Mouse (Mus musculus) B cell, adult 2 months (primary cell): ENCODE measurements around the gene Tenm2.

Source experiments
- DNase-seq, 2 experiments: peaks; one replicate each; pipeline ENCODE4 v3.0.0; 2022

The Tenm2 gene

DNA sequence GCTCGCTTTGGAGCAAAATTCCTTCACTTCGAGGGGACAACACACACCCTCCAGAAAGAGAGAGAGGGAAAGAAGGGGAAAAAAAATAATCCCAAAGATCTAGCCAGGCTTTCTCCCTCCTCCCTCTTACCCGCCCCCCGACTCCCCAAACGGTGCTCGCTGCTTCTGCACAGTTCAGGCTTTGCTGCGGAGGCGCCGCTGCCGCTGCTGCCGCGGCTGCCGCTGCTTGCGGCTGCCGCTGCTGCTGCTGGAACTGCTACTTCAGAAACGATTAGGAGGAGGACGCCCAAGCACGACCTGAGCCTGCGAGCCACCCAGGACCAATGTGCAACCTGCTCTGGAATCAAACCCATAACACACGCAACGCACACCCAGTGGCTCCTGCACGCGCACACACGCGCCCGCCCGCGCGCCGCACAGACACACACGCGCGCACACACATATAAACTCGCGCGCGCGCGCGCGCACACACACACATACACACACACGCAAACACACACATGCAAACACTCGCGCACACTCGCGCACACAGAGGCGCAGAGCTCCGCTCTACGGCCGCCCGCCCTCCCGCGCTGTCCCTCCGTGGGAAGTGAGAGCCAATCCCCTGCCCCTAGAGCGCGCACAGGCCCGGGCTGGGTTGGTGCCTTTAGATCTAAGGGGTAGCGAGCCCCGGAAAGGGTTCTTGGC, at the start of gene Tenm2:
Gene Tenm2, minus strand, starts transcription at position 51 of the 687 bp plus-strand sequence.
- DNase-seq, result no peak

DNA sequence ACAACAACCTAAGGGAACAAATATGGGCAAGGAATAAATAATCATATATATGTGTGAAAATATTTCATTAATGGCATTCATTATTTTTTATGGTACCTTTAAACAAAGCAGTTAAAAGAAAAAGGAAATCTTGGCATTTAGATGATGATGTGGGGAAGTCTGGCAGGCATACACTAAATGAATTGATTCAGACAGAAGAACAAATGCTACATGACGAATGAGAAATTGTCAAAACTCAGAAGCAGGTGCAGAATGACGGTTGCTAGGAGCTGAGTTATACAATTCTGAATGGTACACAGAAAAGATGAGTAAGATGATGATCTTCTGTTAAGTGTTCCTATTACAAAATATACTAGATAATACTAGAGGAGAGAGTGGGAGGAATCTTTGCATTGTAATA, 49.4 kb upstream of the Tenm2 start:
- DNase-seq, result no peak

DNA sequence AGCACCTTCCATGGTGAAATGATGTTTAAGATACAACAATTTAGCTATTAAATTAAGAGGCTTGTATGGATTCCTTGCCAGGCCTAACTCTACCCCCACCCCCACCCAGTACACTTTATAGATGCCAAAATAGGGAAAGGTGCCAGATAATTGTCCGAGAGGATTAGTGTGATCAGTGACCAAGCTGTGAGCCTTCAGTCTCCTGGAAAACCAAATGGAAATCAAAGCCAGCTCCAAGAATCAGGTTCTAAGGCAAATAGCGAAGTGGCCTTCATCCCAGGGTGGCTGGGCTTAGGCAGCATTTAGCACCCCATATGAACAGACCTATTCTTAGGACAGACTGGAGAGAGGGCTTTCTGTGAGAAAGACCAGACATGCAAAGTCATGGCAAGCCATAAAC, 13.0 kb upstream of the Tenm2 start:
- no peak for DNase-seq

DNA sequence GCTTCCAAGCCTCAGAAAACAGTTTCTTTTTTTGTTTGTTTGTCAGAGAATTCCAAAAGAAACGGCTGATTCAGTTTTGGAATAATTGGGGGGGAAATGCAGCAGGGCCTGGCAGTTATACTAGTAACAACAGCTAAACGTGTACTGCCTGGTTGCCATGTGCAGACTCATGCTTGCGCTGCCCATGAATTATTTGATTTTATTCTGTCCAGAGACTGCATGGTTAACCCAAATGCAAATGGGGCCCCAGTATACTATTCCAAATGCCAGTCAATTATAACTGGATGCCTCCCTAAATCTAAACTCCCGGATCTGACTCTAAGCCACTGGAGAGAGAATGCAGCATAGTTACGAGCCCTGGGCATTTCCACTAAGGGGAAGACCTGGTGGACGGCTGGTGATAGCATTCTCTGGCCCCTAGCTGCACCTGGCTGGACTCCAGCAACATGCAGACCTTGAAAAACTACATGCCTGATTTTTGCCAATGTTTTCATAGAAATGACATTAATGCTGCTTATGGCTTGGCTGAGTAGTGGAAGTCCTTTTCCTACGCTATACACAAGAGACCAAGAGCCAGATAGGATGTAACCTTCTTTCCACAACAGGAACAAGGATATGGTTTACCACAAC, 1.4 kb upstream of the Tenm2 start:
- DNase-seq, result no peak

DNA sequence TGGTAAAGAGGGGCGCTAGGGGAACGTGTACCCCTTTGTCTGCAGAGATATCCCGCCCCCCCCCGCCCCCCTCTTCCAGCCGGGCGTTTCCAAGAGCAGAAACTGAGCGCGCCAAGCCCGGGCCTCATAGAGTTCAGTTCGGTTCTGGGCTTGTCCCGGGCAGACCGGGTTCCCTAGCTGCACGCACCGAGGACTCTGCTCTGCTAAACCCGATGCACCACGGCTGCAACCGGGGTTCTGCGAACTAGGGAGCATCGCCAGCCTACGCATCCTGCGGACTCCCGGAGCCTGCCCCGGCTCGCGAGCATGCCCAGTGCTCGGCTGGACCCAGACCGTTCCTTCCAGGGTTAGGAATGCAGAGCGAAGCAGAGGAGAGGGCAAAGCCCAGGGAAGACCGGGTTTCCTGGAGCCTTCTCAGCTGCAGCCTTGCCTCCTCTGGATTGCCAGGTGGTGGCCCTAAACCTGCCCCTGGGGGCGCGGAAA, 878 bp upstream of the Tenm2 start:
- DNase-seq, result no peak

DNA sequence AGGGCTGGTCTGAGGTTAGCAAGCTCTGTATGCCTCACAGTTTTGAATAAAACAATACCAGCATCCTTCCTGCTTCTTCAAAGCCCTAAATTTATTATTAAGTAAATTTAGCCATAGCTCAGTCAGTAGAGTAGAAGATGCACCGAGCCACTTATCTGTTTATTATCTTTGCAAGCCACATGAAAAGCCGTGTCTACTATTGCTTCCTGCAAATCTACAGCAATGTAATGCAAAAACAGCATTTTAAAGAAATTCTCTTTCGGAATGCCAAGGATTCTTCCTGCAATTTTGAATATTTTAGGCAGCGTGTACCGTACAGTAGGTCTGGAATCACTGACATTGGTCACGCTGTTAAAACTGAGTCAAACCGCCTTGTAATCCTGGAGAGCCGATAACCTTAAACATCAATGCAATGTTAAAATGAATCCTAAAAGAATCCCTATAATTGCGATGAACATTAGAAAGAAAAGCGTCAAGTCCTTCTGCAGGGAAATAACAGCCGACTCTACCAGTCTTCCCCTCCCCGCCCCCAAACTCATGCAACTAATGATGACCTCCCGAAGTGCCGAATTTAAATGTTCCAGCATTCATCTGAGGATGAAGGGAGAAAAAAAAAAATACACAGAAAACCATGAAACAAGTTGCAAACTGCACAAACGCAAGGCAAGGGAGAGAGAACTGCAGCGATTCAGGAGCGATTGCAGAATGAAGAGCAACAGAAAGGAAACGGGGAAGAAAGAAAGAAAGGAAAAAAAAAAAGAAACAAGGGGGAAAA, 556 bp downstream of the Tenm2 start:
- no peak for DNase-seq

DNA sequence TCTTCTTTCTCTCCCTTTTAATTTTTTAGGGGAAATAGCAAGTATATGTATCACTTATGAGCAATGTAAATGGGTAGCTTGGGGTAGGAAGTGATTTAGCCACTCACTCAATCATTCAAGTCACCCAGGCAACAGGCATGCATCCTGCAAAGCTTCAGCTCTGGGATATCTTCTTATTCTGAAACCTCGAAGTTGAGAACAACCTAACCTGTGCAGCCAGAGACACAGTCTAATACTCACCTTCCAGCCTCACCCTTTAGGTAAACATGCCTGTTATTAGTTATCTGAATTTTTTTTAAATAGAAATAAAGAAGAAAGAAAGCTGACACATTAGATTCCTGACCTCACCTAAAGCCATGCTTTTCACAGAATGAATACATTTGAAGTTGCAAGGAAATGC, 8.4 kb downstream of the Tenm2 start:
- no peak for DNase-seq

DNA sequence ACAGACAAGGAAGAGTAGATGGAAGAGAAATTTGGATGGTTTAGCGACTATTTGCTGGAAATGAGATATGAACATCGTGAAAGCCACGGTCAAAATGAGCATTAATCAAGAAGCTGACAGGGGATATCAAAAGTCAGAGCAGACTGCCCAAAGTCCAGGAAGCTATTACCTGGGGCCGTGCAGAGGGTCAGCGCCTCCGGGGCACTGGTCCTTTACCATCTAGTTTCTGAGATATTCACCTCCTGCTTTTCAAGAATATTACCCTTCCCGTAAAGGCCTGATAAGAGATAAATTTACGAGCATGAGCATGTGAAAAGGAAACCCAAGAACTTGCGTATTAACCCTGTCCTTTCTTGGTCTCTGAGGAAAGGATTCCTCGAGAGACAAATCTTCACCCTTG, 8.8 kb downstream of the Tenm2 start:
- DNase-seq, result no peak

DNA sequence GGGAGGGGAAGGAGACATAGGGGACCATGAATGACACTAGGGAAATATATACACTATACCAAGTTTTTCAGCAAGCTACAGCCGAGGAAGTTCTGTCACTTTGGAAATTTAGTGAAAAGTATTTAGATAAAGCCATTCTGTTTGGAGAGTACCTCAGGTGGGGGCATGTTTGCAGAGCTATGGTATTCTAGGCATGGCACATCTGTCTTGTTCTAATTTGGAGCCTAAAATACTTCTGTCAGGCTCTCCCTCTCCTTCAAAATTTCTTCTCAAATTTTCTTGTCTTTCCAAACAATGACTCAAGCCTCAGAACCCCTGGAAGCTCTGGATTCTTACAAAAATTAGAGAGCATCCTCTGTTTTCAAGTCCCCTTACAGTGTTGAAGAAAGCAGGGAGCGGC, 13.0 kb downstream of the Tenm2 start:
- no peak for DNase-seq

DNA sequence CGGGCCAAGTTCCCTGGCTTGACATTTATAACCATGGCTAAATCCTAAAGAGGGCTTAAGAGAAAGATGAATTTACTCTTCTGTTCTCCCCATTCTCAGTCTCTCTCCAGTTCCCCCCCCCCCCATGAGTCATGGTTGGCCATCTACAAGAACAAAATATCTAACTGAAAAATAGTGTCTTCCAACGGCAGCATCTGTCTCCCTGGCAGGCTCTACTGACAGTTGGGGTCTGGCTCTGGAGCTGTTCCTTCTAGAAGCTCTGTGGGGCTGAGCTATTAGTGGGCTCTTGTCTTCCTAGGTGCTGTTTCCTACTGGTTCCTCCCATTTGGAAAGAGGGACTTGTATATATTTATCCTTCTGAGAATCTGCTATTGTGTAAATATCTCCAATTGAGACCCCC, 13.7 kb downstream of the Tenm2 start:
- no peak for DNase-seq

DNA sequence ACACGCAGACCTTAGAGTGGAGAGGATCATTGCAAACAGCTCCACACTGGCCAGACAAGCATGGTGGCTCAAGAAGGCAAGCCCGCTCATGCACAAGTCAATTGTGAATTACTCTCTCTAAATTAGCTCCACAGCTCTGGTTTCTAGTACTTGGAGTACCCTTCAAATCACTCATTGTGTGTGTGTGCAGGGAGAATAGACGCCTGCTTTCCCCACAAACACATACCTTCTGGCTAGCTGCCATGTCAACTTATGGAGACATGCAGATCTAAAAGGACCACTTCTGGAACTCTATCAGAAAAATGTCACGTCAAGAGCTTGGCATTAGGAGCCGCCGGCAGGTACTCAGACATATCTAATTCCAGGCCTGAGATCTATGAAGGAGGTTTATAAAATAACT, 14.8 kb downstream of the Tenm2 start:
- no peak for DNase-seq

DNA sequence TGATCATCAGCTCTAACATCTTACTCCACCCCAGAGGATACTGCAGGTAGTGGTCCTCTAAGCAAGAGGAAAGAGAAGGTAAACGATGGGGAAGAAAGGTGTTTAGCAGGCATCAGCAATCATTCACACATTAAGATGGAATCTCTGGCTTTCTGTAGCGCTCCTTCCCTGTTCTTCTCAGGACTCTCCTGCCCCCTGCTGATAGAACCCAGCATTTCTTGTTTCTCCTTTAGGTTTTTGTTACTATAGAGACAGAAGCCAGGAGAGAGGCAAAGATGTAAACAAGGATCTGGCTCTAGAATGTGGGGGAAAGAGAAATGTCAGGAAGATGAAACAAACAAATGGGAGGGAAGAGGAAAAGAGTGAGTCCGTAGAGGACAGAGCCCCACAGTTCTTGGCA, 49.6 kb downstream of the Tenm2 start:
- no peak for DNase-seq

DNA sequence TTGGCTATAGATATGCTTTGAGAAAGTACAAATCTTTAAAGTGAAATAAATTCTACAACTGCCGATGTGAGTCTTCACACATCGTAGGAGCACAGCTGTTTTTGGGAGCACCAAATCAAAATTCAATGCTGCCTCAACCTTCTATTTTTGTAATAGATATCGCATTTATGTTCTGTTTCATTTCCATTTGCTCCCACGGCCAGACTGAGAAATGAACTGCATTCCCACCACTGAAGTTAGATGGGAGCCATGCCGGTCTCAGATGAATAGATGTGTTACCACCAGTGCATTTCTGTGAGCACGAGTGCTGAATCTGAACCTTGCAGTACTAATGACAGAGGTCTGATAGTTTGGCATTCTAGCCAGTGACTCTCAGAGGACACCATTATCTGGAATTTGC, 58.3 kb downstream of the Tenm2 start:
- DNase-seq, result no peak

DNA sequence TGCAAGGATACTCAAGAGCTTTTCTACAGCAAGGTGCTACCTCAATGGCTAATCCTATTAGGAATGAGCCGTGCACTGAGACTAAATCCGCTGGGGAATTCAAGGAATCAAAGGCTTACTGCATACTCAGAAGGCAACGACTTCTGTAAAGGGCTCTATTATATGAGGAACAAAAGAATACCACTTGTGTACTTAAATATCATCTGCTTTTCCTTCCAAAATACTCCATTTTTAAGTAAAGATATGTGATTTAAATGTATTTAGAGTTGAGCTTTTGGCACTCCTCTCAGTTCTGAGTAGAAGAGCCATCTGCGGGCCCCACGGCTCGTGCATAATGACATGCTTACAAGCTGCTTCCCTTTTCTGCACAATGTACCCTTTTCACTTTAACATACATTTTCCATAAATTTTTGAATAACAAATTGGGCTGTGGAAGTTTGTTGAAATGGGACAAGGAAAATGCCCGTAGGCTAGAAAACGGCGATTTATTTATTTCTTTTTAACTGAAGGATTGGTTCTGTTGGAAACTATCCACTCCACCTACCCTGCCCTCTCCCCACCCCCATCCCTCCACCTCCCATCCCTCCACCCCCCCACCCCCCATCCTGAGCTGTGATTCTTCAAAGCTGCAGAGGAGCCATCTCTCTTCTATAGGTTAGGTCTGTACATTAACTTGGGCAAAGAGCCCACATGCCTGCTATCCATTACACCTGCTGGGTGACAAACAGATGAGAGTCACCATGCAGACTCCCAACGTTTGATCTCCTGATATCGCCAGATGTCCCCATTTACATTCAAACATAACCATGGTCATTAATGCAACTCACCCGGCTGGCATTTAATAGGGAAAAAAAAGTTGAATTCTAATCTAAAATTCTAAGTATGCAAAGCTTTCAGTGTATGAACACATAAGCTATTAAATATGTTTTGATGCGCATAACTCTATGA, 81.6 kb downstream of the Tenm2 start:
- no peak for DNase-seq

DNA sequence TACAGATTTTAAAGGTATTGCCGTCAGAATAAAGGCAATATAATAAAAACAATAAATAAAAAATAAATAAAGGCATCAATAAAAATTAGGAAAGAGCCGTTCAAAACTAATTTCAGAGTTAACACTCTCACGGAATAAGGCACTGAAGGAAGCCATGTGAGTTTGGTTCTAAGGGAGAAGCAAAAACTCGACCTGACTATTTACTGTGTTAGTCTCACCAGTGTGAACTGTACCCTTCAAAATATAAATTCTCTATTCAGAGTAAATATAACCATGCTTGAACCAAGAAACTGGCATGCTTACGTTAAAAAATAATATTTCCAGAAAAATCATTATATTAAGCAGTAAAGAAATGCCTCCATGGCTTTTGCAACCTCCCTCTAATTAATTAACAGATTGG, 82.4 kb downstream of the Tenm2 start:
- DNase-seq, result no peak

DNA sequence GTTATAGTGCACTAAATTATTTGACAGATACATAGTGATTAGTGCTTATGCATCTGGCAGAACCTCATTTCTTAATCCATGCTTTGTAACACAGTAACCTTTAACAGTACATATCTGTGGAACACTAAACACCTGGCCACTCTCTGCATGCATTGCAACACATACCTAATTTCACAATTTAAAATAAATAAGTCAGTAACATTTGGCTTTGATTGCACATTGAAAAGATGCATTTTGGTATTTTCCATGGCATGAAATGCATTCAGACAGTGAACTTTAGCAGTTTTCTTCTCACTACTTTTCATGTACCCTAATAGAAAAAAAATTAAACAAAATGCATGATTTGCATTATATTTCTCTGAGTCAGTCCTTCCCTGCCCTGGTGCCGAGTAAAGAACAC, 85.8 kb downstream of the Tenm2 start:
- no peak for DNase-seq

DNA sequence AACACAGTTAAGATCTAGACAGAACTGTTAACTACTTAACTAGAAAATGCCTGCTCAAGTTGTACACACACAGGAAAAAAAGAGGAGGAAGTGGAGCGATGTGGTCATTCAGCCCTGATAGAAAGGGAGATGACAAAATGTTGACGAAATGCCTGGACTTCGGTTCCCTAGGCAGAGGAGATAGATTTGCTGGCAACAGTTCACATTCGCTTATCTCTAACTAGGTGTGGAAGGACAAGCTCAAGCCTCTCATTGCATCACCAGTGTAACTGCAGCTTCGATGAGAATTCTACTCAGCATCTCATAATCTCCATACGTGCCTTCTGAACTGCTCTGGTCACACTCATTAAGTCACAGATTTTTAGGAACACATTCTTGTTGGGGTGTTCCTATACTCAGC, 91.8 kb downstream of the Tenm2 start:
- DNase-seq, result no peak

DNA sequence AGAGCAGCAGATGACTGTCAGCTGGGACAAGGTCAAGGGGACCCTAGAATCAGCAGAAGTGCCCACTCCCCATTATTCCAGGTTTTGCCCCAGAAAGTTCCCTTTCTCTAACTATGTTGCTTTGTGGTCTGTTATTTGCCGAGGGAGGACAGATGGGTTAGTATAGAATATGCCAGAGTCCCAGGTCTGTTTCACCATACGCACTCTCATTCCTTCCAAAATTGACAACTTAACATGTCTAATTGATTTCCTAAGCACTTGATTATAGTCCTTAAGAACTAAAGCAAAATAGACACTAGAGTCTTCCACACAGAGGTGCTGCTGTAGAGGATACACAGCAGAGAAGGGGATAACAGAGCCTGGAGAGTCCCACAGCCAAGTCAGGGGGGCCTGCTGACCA, 92.3 kb downstream of the Tenm2 start:
- DNase-seq, result no peak

DNA sequence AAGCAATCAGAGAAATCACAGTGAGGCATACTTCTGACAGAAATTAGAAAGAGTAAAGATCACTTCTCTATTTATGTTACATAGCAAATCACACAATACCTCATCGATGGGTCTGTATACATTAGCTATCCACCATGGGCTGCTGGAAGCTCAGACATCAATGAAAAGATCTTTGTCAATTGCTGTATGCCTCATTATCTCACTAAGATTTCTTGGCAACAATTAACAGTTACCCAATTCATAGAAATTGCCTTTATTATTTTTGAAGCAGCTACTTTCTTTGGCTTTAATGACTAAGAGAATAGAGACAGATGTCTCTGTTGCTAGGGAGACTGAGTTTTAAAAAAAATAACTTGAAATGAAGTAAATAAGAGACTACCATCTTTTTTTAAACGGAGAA, 106.9 kb downstream of the Tenm2 start:
- DNase-seq, result no peak

DNA sequence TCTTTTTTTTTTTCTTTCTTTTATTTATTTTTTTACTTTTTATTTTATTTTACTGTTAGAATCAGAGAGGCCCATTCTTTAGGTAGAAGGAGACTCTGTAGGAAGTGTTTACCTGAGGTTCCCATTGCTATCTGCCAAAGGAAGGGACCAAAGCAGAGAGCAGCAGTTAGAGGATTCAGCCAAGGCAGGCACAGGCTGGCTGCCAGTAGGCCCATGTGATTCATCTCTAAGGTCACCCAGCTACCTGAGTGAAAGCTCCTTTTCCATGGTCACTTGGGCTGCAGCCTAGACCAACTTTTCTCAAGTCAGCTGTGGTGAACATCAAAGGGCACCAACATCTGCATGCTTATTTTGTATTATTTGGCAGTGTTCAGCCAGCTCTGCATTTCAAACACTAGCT, 117.7 kb downstream of the Tenm2 start:
- no peak for DNase-seq

DNA sequence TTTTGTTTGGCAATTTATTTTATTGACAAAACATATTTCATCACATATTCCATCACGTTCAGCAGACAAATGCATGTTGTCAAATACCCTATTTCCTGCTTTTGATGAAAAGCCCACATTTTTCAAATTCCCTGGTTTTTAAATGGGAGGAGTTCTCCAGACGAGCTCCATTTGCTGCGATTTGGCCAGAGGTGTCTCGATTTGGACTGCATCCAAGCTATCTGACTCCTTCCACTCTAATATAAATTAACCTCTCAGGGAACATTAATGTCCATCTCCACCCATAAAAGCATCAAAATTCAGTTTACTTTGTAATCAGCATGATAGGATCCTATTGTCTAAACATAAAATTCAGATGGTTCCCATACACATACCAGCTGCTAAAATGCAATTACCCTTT, 120.6 kb downstream of the Tenm2 start:
- DNase-seq, result no peak

DNA sequence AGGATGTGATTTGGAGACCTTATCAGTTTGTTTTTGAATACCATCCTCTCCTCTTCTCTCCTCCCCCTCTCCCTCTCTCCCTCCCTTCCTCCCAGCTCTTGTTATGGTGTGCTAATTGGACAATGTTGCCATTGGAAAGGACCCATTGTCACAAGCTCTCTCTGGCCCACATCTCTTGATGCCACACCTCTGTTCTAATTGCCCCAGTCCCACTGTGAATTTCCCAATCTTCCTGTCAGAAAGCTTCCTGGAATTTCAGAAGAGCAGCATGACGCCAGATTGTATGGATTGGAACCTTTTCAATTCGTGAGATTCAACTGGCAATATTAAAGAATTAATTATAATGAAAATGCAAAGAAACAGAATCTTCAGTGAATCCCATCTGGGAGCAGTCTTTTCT, 128.7 kb downstream of the Tenm2 start:
- DNase-seq, result no peak

DNA sequence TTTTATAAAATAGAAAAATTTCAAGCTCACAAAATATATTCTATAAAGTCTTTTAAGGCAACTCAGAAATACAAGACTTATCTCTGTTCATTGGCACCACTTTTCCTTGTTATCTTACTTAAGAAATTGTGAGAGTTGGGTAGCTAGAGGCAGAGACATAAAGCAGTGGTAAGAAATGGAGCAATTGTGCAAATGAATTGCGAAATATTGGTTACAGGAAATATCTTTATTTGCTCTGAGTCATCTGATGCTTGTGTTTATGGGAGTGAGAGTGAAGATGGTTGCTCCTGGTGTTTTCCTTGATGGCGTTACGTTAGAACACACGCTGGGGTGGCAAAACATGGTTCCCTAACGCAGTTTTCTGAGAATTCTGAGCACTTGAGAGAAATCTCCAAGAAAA, 156.4 kb downstream of the Tenm2 start:
- no peak for DNase-seq
